Mouse (Mus musculus): ENCODE measurements around the gene Il31ra. TPM values are rescaled to one million over a fixed set of nuclear protein-coding genes. Genes with fewer than 3 reads are reported as not detected.

Il31ra gene
- total and polyA plus RNA-seq, 2 experiments from 2014 or later: 0.15 to 0.33 TPM

GRCm38 (mm10) chr13:112623656-112624055 is 29.5 kb upstream of the Il31ra start:
- DNase-seq: no peak
- WGBS: 57% methylated on average over 7 of the region's 7 CpGs
- no peak overlapping the region for H3K27ac ChIP-seq (ENCODE audit: low read depth, low read length)
- TF ChIP-seq CTCF (IDR thresholded peaks at IDR 0.05; ENCODE audit: low read depth): no peak
- no peak overlapping the region for H3K4me2 ChIP-seq (ENCODE audit: low read depth)
- ATAC-seq: no peak
- no peaks in the 10 kb centered on the region for H3K36me3 ChIP-seq (ENCODE audit: insufficient read depth)
- no peak overlapping the region for H3K9ac ChIP-seq
- H3K4me3 ChIP-seq (ENCODE audit: low read depth, low read length): no peak overlapping the region
- no peaks in the 10 kb centered on the region for H3K4me1 ChIP-seq (ENCODE audit: insufficient read depth)
- H3K27me3 ChIP-seq (ENCODE audit: insufficient read depth, low read length): no peaks in the 10 kb centered on the region
- H3K9me3 ChIP-seq (ENCODE audit: low read length): no peaks in the 10 kb centered on the region

- Histone ChIP-seq H3K9me3 (ENCODE audit: low read length) (no peaks in the 10 kb centered on the region), H3K36me3 (ENCODE audit: insufficient read depth) (no peaks in the 10 kb centered on the region), H3K27me3 (ENCODE audit: insufficient read depth, low read length) (no peaks in the 10 kb centered on the region), H3K27ac (ENCODE audit: low read depth, low read length) (no peak overlapping the region), H3K4me2 (ENCODE audit: low read depth) (no peak overlapping the region), H3K4me1 (ENCODE audit: insufficient read depth) (no peaks in the 10 kb centered on the region), H3K4me3 (ENCODE audit: low read depth, low read length) (no peak overlapping the region), H3K9ac (no peak overlapping the region)
- WGBS: 61% methylated on average over 3 of the region's 3 CpGs
- no peak for TF ChIP-seq CTCF (IDR thresholded peaks at IDR 0.05; ENCODE audit: low read depth)
- ATAC-seq (no peak), DNase-seq (peak; percentile 3)
These were observed 27.4 kb upstream of the Il31ra start for GRCm38 (mm10) chr13:112621592-112621991.

- no peak for ATAC-seq
- no peaks in the 10 kb centered on the region for H3K9me3 ChIP-seq (ENCODE audit: low read length)
These were observed 14.4 kb upstream of the Il31ra start for GRCm38 (mm10) chr13:112608606-112609005.

DNA sequence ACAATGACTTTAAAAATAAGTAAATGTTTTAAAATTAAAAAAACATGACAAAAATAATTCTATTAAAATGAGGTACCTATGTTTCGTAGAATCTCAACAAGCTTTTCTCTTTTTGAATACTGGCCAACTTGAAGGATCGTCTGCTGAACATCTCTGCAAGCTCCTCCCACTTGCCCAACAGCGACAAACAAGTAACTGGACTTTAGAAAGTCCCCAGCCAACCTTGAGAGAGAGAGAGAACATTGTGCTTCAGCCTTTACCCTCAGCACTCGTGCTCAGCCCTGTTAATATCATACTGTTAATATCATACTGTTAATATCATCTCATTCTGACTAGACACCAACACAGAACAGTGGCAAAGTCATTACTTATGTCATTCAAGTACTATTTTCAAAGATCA is 10.3 kb upstream of the Il31ra start:
- no peak overlapping the region for H3K9ac ChIP-seq
- no peaks in the 10 kb centered on the region for H3K9me3 ChIP-seq (ENCODE audit: low read length)
- TF ChIP-seq CTCF (IDR thresholded peaks at IDR 0.05; ENCODE audit: low read depth): no peak
- WGBS: 69% methylated on average over 4 of the region's 4 CpGs
- H3K27ac ChIP-seq (ENCODE audit: low read depth, low read length): no peak overlapping the region
- H3K4me1 ChIP-seq (ENCODE audit: insufficient read depth): no peaks in the 10 kb centered on the region
- H3K4me3 ChIP-seq (ENCODE audit: low read depth, low read length): no peak overlapping the region
- H3K4me2 ChIP-seq (ENCODE audit: low read depth): no peak overlapping the region
- DNase-seq: no peak
- ATAC-seq: no peak
- no peaks in the 10 kb centered on the region for H3K36me3 ChIP-seq (ENCODE audit: insufficient read depth)
- H3K27me3 ChIP-seq (ENCODE audit: insufficient read depth, low read length): no peaks in the 10 kb centered on the region

More at GRCm38 (mm10) chr13:112608606-112609005, 14.4 kb upstream of the Il31ra start:
- no peak overlapping the region for H3K27ac ChIP-seq (ENCODE audit: low read depth, low read length)
- no peaks in the 10 kb centered on the region for H3K36me3 ChIP-seq (ENCODE audit: insufficient read depth)
- H3K9ac ChIP-seq: no peak overlapping the region
- H3K4me2 ChIP-seq (ENCODE audit: low read depth): no peak overlapping the region
- H3K27me3 ChIP-seq (ENCODE audit: insufficient read depth, low read length): no peaks in the 10 kb centered on the region
- TF ChIP-seq CTCF (IDR thresholded peaks at IDR 0.05; ENCODE audit: low read depth): no peak
- H3K4me3 ChIP-seq (ENCODE audit: low read depth, low read length): no peak overlapping the region
- DNase-seq: no peak
- no peaks in the 10 kb centered on the region for H3K4me1 ChIP-seq (ENCODE audit: insufficient read depth)
- WGBS: 90% methylated on average over 3 of the region's 3 CpGs

DNA sequence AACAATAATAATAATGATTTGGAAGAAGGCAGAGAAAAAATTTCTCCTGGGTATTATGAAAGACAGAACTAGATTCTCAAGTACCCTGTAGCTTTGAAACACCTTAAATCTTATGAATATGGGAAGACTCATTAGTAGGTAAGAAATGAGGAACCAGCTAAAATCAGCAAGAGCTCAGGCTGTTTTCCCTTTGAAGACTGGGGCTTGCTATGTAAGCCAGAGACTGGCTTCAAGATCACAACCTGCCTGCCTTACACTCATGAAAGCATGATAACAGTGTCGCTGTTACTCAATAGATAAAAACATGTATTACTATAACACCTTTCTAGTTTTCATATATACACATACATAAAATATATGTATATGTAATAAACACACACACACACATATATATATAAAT is 9.7 kb upstream of the Il31ra start:
- H3K9ac ChIP-seq: no peak overlapping the region
- DNase-seq: no peak
- WGBS: 96% methylated on average over 1 of the region's 1 CpGs
- no peaks in the 10 kb centered on the region for H3K4me1 ChIP-seq (ENCODE audit: insufficient read depth)
- TF ChIP-seq CTCF (IDR thresholded peaks at IDR 0.05; ENCODE audit: low read depth): no peak
- H3K27me3 ChIP-seq (ENCODE audit: insufficient read depth, low read length): no peaks in the 10 kb centered on the region
- H3K4me3 ChIP-seq (ENCODE audit: low read depth, low read length): no peak overlapping the region
- H3K9me3 ChIP-seq (ENCODE audit: low read length): no peaks in the 10 kb centered on the region
- no peak overlapping the region for H3K4me2 ChIP-seq (ENCODE audit: low read depth)
- H3K27ac ChIP-seq (ENCODE audit: low read depth, low read length): no peak overlapping the region
- ATAC-seq: no peak
- no peaks in the 10 kb centered on the region for H3K36me3 ChIP-seq (ENCODE audit: insufficient read depth)

DNA sequence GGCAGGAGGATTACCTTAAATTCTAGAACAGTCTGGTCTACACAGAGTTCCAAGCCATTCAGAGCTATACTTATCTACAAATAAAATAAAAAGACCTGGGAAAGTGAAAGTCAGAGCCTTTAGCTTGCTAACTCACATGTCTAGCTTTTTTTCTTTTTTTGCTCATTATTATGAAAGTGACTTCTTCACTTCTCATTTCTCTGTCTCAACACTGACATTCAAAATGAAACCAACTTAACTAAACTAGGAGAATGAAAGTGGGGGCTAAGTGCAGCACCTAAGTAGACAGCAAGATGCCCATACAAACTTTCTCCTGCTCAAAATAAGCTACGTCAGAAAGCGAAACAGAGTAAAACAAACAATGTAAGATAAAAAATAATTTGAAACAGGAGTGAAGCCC is 8.4 kb upstream of the Il31ra start:
- H3K27ac ChIP-seq (ENCODE audit: low read depth, low read length): no peak overlapping the region
- no peak overlapping the region for H3K4me3 ChIP-seq (ENCODE audit: low read depth, low read length)
- no peak for DNase-seq
- WGBS: 89% methylated on average over 2 of the region's 2 CpGs
- H3K27me3 ChIP-seq (ENCODE audit: insufficient read depth, low read length): no peaks in the 10 kb centered on the region
- no peaks in the 10 kb centered on the region for H3K36me3 ChIP-seq (ENCODE audit: insufficient read depth)
- no peak overlapping the region for H3K9ac ChIP-seq
- TF ChIP-seq CTCF (IDR thresholded peaks at IDR 0.05; ENCODE audit: low read depth): no peak
- H3K9me3 ChIP-seq (ENCODE audit: low read length): no peaks in the 10 kb centered on the region
- no peaks in the 10 kb centered on the region for H3K4me1 ChIP-seq (ENCODE audit: insufficient read depth)
- ATAC-seq: no peak
- H3K4me2 ChIP-seq (ENCODE audit: low read depth): no peak overlapping the region

DNA sequence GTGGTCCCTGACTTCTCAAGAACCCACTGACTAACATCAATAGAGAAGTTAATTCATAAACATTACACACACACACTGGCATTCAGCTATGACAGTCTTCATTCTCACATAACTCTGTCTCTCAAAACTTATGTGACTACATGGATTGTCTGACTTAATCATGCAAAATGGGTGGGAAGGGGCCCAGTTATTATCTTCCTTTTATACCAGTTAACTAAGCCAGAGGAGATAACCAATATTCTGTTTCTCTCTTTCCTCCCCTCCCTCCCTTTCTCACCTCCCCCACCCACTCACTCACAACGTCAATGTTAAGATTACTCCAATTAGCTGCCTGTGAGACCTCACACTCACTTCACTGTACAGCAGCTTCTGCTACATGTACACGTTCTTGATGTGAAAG is 3.9 kb downstream of the Il31ra start:
- WGBS: 25% methylated on average over 2 of the region's 2 CpGs
- no peaks in the 10 kb centered on the region for H3K36me3 ChIP-seq (ENCODE audit: insufficient read depth)
- H3K27ac ChIP-seq (ENCODE audit: low read depth, low read length): no peak overlapping the region
- no peak overlapping the region for H3K9ac ChIP-seq
- H3K4me3 ChIP-seq (ENCODE audit: low read depth, low read length): no peak overlapping the region
- no peak overlapping the region for H3K4me2 ChIP-seq (ENCODE audit: low read depth)
- ATAC-seq (no peak), DNase-seq (no peak)
- TF ChIP-seq CTCF (IDR thresholded peaks at IDR 0.05; ENCODE audit: low read depth): no peak
- H3K9me3 ChIP-seq (ENCODE audit: low read length): no peaks in the 10 kb centered on the region
- H3K4me1 ChIP-seq (ENCODE audit: insufficient read depth): no peaks in the 10 kb centered on the region
- H3K27me3 ChIP-seq (ENCODE audit: insufficient read depth, low read length): no peaks in the 10 kb centered on the region

- DNase-seq (no peak), ATAC-seq (no peak)
- H3K27me3 ChIP-seq (ENCODE audit: insufficient read depth, low read length): no peaks in the 10 kb centered on the region
- H3K27ac ChIP-seq (ENCODE audit: low read depth, low read length): no peak overlapping the region
- no peaks in the 10 kb centered on the region for H3K36me3 ChIP-seq (ENCODE audit: insufficient read depth)
- H3K4me2 ChIP-seq (ENCODE audit: low read depth): no peak overlapping the region
- no peak for TF ChIP-seq CTCF (IDR thresholded peaks at IDR 0.05; ENCODE audit: low read depth)
- H3K9ac ChIP-seq: no peak overlapping the region
- H3K4me1 ChIP-seq (ENCODE audit: insufficient read depth): no peaks in the 10 kb centered on the region
- H3K4me3 ChIP-seq (ENCODE audit: low read depth, low read length): no peak overlapping the region
- H3K9me3 ChIP-seq (ENCODE audit: low read length): no peaks in the 10 kb centered on the region
These were observed 4.5 kb downstream of the Il31ra start for GRCm38 (mm10) chr13:112589625-112590024.

Measured in forebrain, postnatal 0 days (tissue).